Mouse (Mus musculus) bone marrow macrophage, adult 2 months (primary cell): ENCODE data around the gene Sirt4.

Source experiments
- CTCF ChIP-seq: IDR thresholded peaks from 2 replicates; pipeline ENCODE4 v1.5.1; 2012; ENCODE audit warnings: low read depth, mild to moderate bottlenecking, low read length, moderate library complexity
- POLR2A ChIP-seq: IDR thresholded peaks from 2 replicates; pipeline ENCODE4 v1.6.1; 2012; ENCODE audit warnings: mild to moderate bottlenecking, low read depth, low read length, borderline replicate concordance

- TF ChIP-seq CTCF = no peak
- no peak for TF ChIP-seq POLR2A
These were observed 4.4 kb downstream of the Sirt4 start for GRCm38 (mm10) chr5:115480101-115480500.
